Mouse (Mus musculus) brain, embryonic 14.5 days (tissue): ENCODE measurements at regions not wholly inside any gene's neighbourhood (a gene's known extent, or its start where the extent isn't known, plus 50 kb on each side); places are given as distances from the start of the nearest gene placed in this dataset.

Experiments used
- DNase-seq: peaks from one replicate; pipeline ENCODE4 v3.0.0-alpha.2; 2011; ENCODE audit warnings: low read depth
- CTCF ChIP-seq: fragments of 200-500 bp; IDR thresholded peaks from 2 replicates; pipeline ENCODE4 v1.5.1; 2012; ENCODE audit warnings: inconsistent platforms, mild to moderate bottlenecking, moderate library complexity, borderline replicate concordance; ENCODE audit not compliant: insufficient read depth, insufficient read length; ENCODE audit errors: extremely low read depth
- POLR2A ChIP-seq: fragments of 200-500 bp; IDR thresholded peaks from 2 replicates; pipeline ENCODE4 v1.6.1; 2012; ENCODE audit warnings: mild to moderate bottlenecking, inconsistent platforms, borderline replicate concordance; ENCODE audit not compliant: poor library complexity, insufficient read depth, insufficient read length, severe bottlenecking; ENCODE audit errors: extremely low read depth

GRCm38 (mm10) chr3:18452197-18452933 lies 504.2 kb downstream of the Cypt12 start:
- TF ChIP-seq POLR2A: no peak
- no peak for TF ChIP-seq CTCF
- no peak for DNase-seq

GRCm38 (mm10) chr3:18453220-18453985 lies 505.2 kb downstream of the Cypt12 start:
- peak; percentile 77 for DNase-seq
- TF ChIP-seq POLR2A: no peak
- no peak for TF ChIP-seq CTCF

DNA sequence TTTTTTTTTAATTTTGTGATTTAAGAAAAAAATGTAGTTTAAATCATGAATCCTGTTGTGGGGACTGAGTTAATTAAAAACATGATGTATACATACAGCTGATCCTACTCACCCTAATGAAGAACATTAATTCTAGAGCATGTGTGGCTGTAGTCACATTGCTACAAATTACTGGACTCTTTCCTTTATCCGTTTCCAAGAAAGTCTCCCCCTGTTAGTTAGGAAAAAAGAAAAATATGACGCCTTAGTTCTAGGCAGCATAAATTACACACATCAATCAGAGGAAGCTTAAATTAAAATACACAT lies 505.7 kb downstream of the Cypt12 start:
- no peak for TF ChIP-seq CTCF
- no peak for TF ChIP-seq POLR2A
- DNase-seq: peak; percentile 85

GRCm38 (mm10) chr3:18454558-18455191 lies 506.5 kb downstream of the Cypt12 start:
- peak; percentile 15 for DNase-seq

DNA sequence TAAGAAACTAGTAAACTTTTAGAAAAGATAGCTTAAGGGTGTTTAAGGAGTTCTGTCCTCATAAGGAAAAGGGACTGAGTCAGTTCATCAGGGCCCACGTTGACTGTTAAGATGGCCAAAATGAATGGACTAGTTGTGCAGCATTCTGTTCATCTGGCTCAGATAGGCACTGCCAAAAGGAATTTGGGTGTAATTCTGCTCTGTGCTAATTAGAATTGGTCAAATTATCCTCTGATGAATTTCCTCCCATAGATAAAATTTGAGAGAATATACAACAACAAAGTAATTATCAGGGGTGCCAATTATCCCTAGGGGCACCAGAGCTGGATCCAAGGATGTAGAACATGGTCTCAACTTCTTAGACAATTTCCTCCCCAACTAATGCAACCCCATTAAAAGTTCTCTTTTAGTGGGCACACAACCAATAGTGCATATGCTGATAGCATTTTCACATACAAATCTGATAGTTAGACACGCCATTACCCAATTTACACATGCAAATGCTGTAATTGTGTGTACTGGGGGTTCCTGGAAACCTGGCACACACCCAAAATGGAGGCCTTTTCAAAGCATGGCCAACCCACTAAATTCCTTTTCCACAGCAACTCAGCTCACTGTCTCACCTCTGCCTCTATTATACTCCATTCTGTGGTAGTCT lies 508.0 kb downstream of the Cypt12 start:
- DNase-seq: peak; percentile 97
- no peak for TF ChIP-seq POLR2A
- TF ChIP-seq CTCF: no peak

DNA sequence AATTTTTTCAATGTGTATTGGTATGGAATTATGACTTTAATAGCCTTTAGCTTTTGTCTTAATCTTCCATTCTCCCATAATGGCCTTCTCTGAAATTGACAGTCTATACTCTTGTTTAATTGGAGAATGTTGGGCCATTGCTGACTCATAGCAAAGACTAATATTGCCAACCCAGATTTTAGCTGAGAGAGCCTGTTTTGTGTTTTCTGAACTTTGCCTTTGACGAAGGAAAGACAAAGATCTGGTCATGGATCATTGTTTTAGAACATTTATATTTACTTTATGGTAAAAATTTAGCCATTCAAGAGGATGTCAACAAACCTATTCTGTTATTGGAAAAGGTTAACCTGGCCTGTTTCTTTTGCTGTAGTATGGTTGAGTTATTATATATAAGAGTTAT lies 512.1 kb downstream of the Cypt12 start:
- TF ChIP-seq POLR2A (no peak), CTCF (no peak)
- no peak for DNase-seq

GRCm38 (mm10) chr3:18471846-18472245 lies 523.6 kb downstream of the Cypt12 start:
- no peak for DNase-seq
- TF ChIP-seq POLR2A: no peak
- TF ChIP-seq CTCF: no peak

DNA sequence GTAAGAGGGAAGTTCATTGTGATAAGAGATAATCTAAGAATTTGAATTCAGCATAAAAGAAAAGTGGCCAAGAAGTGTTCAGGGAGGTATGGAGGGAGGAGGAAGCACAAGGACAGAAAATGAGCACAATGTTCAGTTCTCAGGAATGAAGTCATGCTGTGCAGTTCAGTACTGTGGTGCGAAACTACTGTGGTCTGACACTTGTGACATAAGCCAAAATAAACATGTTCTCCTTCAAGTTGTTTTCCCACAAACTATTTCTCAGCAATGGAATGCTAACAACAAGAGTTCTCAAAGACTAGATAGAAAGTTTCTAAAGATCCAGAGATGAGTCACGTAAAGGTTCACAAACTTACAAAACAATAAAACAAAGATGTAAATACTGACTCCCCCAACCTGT lies 531.3 kb downstream of the Cypt12 start:
- DNase-seq: peak; percentile 11
- TF ChIP-seq CTCF (no peak), POLR2A (no peak)

DNA sequence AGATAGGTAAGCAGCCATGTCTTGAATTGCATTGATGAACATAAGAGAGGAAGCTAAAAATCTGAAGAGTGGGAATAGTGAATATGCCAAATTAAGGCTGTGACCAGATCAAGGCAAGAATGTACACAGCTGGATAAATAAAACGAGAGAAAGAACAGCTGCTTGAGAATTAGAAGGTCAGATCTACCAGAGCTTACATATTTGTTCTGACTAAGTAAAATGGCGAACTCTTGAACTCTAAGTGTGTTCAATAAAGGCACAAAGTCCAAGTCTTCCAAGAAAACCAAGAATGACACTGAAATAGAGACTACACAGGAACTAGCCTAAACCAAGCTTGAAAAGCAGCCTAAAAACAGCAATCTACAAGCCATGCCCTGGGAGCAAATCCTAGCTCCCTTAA lies 533.8 kb downstream of the Cypt12 start:
- no peak for TF ChIP-seq POLR2A
- no peak for TF ChIP-seq CTCF
- DNase-seq: no peak

DNA sequence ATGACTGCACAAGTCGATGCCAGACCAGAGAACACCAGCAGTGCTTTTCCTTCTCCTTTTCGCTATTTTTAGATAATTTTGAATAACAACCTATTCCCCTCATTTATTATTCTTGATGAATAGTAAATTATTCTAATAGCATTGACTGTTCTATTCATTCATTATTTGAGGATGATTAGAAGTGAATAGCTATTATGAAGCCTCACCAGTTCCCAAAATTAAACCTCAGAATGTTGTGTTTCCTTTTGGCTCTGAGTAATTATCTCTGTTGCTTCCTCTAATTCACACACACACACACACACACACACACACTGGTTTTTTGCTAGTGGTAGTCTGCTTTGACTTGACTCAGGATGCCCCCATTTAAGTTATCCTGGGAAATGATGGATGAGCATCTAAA lies 540.7 kb downstream of the Cypt12 start:
- no peak for DNase-seq
- TF ChIP-seq POLR2A: no peak
- no peak for TF ChIP-seq CTCF

- peak; percentile 9 for DNase-seq
- TF ChIP-seq CTCF (no peak), POLR2A (no peak)
Measured at GRCm38 (mm10) chr3:18522562-18522961, 574.4 kb downstream of the Cypt12 start.

GRCm38 (mm10) chr3:18524011-18524410 lies 575.8 kb downstream of the Cypt12 start:
- no peak for TF ChIP-seq POLR2A
- no peak for TF ChIP-seq CTCF

GRCm38 (mm10) chr3:18557201-18557600 lies 609.0 kb downstream of the Cypt12 start:
- no peak for DNase-seq
- no peak for TF ChIP-seq CTCF
- no peak for TF ChIP-seq POLR2A

More at GRCm38 (mm10) chr3:18524011-18524410, 575.8 kb downstream of the Cypt12 start:
- DNase-seq: peak; percentile 12
